9 mouse cellular contexts compared by ENCODE assay signal in the genomic region with DNA sequence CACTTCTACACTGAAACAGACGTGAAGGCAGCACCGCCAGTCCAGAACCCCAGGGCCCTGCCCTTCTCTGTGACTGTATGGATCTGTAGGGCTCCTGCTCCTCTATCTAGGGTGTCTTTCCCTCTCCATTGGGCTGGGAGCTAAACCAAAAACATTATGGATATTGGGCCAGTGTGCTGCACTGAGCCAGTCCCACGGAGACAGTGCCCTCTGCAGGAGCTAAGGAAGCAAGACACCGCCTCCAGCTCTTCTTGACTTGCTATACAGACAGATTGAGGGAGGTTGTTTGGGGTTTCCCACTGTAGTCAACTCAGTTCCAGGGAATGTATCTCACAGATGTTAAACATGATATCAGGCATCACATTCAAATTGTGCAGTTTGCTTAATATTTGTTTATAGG. TPM values are rescaled to one million over a fixed set of nuclear protein-coding genes. Genes with fewer than 3 reads are reported as not detected.
DNase-seq lines count a peak whose midpoint lies in the region; ATAC-seq and TF ChIP-seq lines count a peak whose summit lies in the region.
"Had no signal": no experiment of that assay in that cellular context is flagged by ENCODE, and none has a peak within 500 bp of the region (broad histone marks: within the 10 kb centered on the region; RNA-seq: fewer than 3 reads in every experiment).

No protein-coding gene starts in this region.

- ATAC-seq in kidney, embryonic 16.5 days (ENCODE audit: low FRiP score, low TSS enrichment) = no peak
- no peak for ATAC-seq in Patski
- no peak for ATAC-seq in inflammation-experienced regulatory T-cells, adult 6 months
- ATAC-seq in megakaryocyte, adult 5-6 weeks (ENCODE audit: poor library complexity, severe bottlenecking) = no peak

- TF ChIP-seq RAD21 in CH12.LX (IDR thresholded peaks at IDR 0.05; ENCODE audit: low read depth, low read length) = peak; percentile 47

- TF ChIP-seq EP300 in CH12.LX (IDR thresholded peaks at IDR 0.05; ENCODE audit: low read length) = no peak

- H3K27me3 ChIP-seq in kidney, embryonic 16.5 days (ENCODE audit: insufficient read depth, low read length) = no peaks in the 10 kb centered on the region
- no peaks in the 10 kb centered on the region for H3K27me3 ChIP-seq in CH12.LX (replicated peaks)
- H3K27me3 ChIP-seq in Patski = no peaks in the 10 kb centered on the region
- H3K27me3 ChIP-seq: embryonic facial prominence, embryonic 13.5 days had no signal

- H3K27ac ChIP-seq in kidney, embryonic 16.5 days (ENCODE audit: low read length) = no peak overlapping the region
- no peak overlapping the region for H3K27ac ChIP-seq in CH12.LX (ENCODE audit: insufficient read depth, low read depth)
- H3K27ac ChIP-seq: embryonic facial prominence, embryonic 13.5 days; limb, embryonic 12.5 days had no signal

- no peak overlapping the region for H3K4me2 ChIP-seq in kidney, embryonic 16.5 days (replicated peaks; ENCODE audit: low read depth, low read length)
- H3K4me2 ChIP-seq in CH12.LX (ENCODE audit: insufficient read depth, low read depth, poor library complexity, severe bottlenecking) = no peak overlapping the region
- H3K4me2 ChIP-seq: embryonic facial prominence, embryonic 13.5 days; limb, embryonic 12.5 days had no signal

- POLR2A ChIA-PET in Patski (lab: Charles Lee) = interaction anchor here (0.7 kb wide), 1 partner anchor 182 kb away, joined by 5 read pairs; no protein-coding TSS in a partner anchor

- no peak for TF ChIP-seq POLR2A in CH12.LX (IDR thresholded peaks at IDR 0.05; ENCODE audit: low read depth, low read length)

- no peak overlapping the region for H3K9ac ChIP-seq in kidney, embryonic 16.5 days (replicated peaks; ENCODE audit: low read length)
- H3K9ac ChIP-seq in CH12.LX (ENCODE audit: insufficient read depth, low read depth) = no peak overlapping the region
- H3K9ac ChIP-seq: embryonic facial prominence, embryonic 13.5 days; limb, embryonic 12.5 days had no signal

- dilution Hi-C loops in CH12.LX (cut with MboI; ENCODE audit: extremely low pct_ligation_motif_present, extremely low pct_unique_long_range_greater_than_20kb, low sequenced_read_pairs) = no loop called here

- DNase-seq in kidney, adult 8-10 months = peak; percentile 13 to 28
- DNase-seq in CH12.LX (ENCODE audit: extremely low read depth) (peak; percentile 27), Patski (ENCODE audit: low read depth, low spot score) (no peak)
- DNase-seq in kidney, postnatal 14 days = peak; percentile 53

- H3K9me3 ChIP-seq in kidney, embryonic 16.5 days (ENCODE audit: low read length) = no peaks in the 10 kb centered on the region
- no peaks in the 10 kb centered on the region for H3K9me3 ChIP-seq in CH12.LX (replicated peaks; ENCODE audit: low read length)
- H3K9me3 ChIP-seq: embryonic facial prominence, embryonic 13.5 days; limb, embryonic 12.5 days had no signal

- TF ChIP-seq CTCF in CH12.LX (conservative IDR thresholded peaks at IDR 0.05 in 1 of 2, IDR thresholded peaks at IDR 0.05 in 1 of 2; ENCODE audit: low read depth in 2 of 2, low read length in 2 of 2) = peak; percentile 25 to 66; a peak in 3 of 4 replicates
- TF ChIP-seq CTCF in Patski (IDR thresholded peaks at IDR 0.05) = peak; percentile 86

- H3K4me3 ChIP-seq in kidney, embryonic 16.5 days (ENCODE audit: low read length) = no peak overlapping the region
- H3K4me3 ChIP-seq in CH12.LX (replicated peaks in 1 of 3; ENCODE audit: low read depth in 2 of 3, low read length in 2 of 3, poor library complexity in 1 of 3) = no peak overlapping the region
- H3K4me3 ChIP-seq: embryonic facial prominence, embryonic 13.5 days; limb, embryonic 12.5 days had no signal

- WGBS in kidney, embryonic 16.5 days = 54% methylated on average over 4 of the region's 4 CpGs

- no peaks in the 10 kb centered on the region for H3K36me3 ChIP-seq in kidney, embryonic 16.5 days (ENCODE audit: insufficient read depth, low read length)
- no peaks in the 10 kb centered on the region for H3K36me3 ChIP-seq in CH12.LX (replicated peaks in 1 of 2; ENCODE audit: control insufficient read depth in 1 of 2, insufficient read depth in 1 of 2, low read length in 1 of 2)
- H3K36me3 ChIP-seq: embryonic facial prominence, embryonic 13.5 days had no signal

- in situ Hi-C loops in CH12.LX (cut with MboI; ENCODE audit: low pct_ligation_motif_present, low pct_unique_long_range_greater_than_20kb, low sequenced_read_pairs) (loop anchor here (5.0 kb wide), 1 partner anchor 192 kb away; no protein-coding TSS in a partner anchor), Patski (cut with MboI; ENCODE audit: low pct_unique_long_range_greater_than_20kb) (loop anchor here (5.0 kb wide), 1 partner anchor 84 kb away; no protein-coding TSS in a partner anchor)

- H3K79me2 ChIP-seq in CH12.LX (replicated peaks; ENCODE audit: control insufficient read depth, extremely low read depth, insufficient read depth, poor library complexity, severe bottlenecking) = no peaks in the 10 kb centered on the region

- no peaks in the 10 kb centered on the region for H3K4me1 ChIP-seq in kidney, embryonic 16.5 days (ENCODE audit: insufficient read depth, low read length)
- no peaks in the 10 kb centered on the region for H3K4me1 ChIP-seq in CH12.LX (ENCODE audit: control insufficient read depth in 1 of 2, insufficient read depth in 2 of 2)

- CTCF ChIA-PET in Patski (lab: Charles Lee) = interaction anchor here (0.6 to 2.6 kb wide), 13 partner anchors 10 to 197 kb away, joined by 3 to 16 read pairs (median 4); partner anchors contain the start of gene Kif23

TF ChIP-seq in CH12.LX, 34 proteins besides CTCF, POLR2A, EP300 and RAD21:
- no peak for TF ChIP-seq MEF2A (IDR thresholded peaks at IDR 0.05; ENCODE audit: borderline replicate concordance, low read depth, low read length)
- peak; percentile 54 for TF ChIP-seq SMC3 (IDR thresholded peaks at IDR 0.05; ENCODE audit: low read depth, low read length)

RNA-seq across cellular contexts. Expression of gene Paqr5, which starts 24.1 kb away (rescaled TPM):
- 50.4 and 53.4 TPM in 2 replicates for polyA plus RNA-seq in kidney, embryonic 16.5 days (2015; fragmentation: Nextera tagmentation; extraction: Ambion mirVana)
- 0.38 and 0.46 TPM in 2 replicates for total RNA-seq in CH12.LX (2012; rRNA removed)
- 0.39 and 0.61 TPM in 2 replicates for total RNA-seq in CH12.LX (2014; rRNA removed)
- polyA plus RNA-seq in CH12.LX (2012; ENCODE audit: insufficient read length, low read depth) = 0.43 and 0.87 TPM in 2 replicates
- 0.44 TPM for polyA plus RNA-seq in Patski (2021)
- polyA plus RNA-seq in inflammation-experienced regulatory T-cells, adult 6 months (2017; shearing (Covaris generic)) = under 1 TPM; 0.10 to 0.23 (median 0.22) TPM
- 0.36 and 1.0 TPM in 2 replicates for total RNA-seq in megakaryocyte, adult 5-6 weeks (2015)
- total RNA-seq in megakaryocyte, adult 5-6 weeks (2017) = 0.59 and 1.1 TPM in 2 replicates

Comparison
In these comparisons a context has a peak if more than half of its experiments do, and no peak if none do; other contexts are left out.
1. RNA of gene Paqr5, which starts 24.1 kb away (polyA plus RNA-seq): 50.4 to 53.4 TPM in kidney, embryonic 16.5 days; 0.44 TPM in Patski (single experiment), 0.43 to 0.87 TPM in CH12.LX and 0.10 to 0.23 TPM in inflammation-experienced regulatory T-cells, adult 6 months; every median in the first group is over 10 times any median in the second.